29 mouse cellular contexts compared by ENCODE assay signal in the genomic region with DNA sequence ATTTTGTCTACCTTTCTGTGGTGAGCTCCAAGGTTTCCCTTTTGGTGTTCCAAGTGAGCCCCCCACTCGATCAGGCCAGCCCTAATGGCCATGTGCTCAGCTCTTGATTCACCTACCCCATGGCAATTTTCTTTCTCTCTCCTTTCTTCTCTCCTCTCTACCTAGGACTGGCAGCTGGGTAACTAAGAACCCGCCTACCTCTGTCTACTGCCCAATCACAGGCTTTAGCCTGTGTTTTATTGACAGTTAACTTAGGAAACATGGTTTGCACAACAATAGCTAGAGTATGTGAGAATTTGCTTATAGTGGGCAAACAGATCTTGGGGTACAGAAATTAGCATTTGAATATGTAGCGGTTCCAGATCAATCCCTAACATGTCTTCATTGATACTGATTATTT.
DNase-seq lines count a peak whose midpoint lies in the region; ATAC-seq lines count a peak whose summit lies in the region.
"Had no signal": no experiment of that assay in that cellular context is flagged by ENCODE, and none has a peak within 500 bp of the region (broad histone marks: within the 10 kb centered on the region; RNA-seq: fewer than 3 reads in every experiment).

No protein-coding gene starts in this region.

- no peaks in the 10 kb centered on the region for H3K9me3 ChIP-seq in forebrain, embryonic 12.5 days
- no peaks in the 10 kb centered on the region for H3K9me3 ChIP-seq in forebrain, embryonic 16.5 days (ENCODE audit: control insufficient read depth, low read length)
- H3K9me3 ChIP-seq in hindbrain, embryonic 11.5 days (ENCODE audit: control insufficient read depth, low read length) = no peaks in the 10 kb centered on the region
- no peaks in the 10 kb centered on the region for H3K9me3 ChIP-seq in hindbrain, embryonic 13.5 days
- no peaks in the 10 kb centered on the region for H3K9me3 ChIP-seq in midbrain, embryonic 13.5 days
- no peaks in the 10 kb centered on the region for H3K9me3 ChIP-seq in midbrain, embryonic 15.5 days
- H3K9me3 ChIP-seq in kidney, embryonic 14.5 days (ENCODE audit: control insufficient read depth, low read length) = no peaks in the 10 kb centered on the region
- H3K9me3 ChIP-seq: embryonic facial prominence, embryonic 10.5 days; embryonic facial prominence, embryonic 13.5 days had no signal

- no peak overlapping the region for H3K4me3 ChIP-seq in forebrain, embryonic 12.5 days (replicated peaks)
- H3K4me3 ChIP-seq in forebrain, embryonic 16.5 days (replicated peaks; ENCODE audit: low read length) = no peak overlapping the region
- no peak overlapping the region for H3K4me3 ChIP-seq in hindbrain, embryonic 11.5 days (ENCODE audit: low read depth, low read length)
- no peak overlapping the region for H3K4me3 ChIP-seq in hindbrain, embryonic 13.5 days
- H3K4me3 ChIP-seq in midbrain, embryonic 13.5 days (replicated peaks) = no peak overlapping the region
- H3K4me3 ChIP-seq in midbrain, embryonic 15.5 days = no peak overlapping the region
- H3K4me3 ChIP-seq in kidney, embryonic 14.5 days (ENCODE audit: low read length) = no peak overlapping the region
- H3K4me3 ChIP-seq: embryonic facial prominence, embryonic 10.5 days; embryonic facial prominence, embryonic 13.5 days; erythroblast, embryonic 14.5 days; gastrocnemius, adult 2 months had no signal

- no peak overlapping the region for H3K4me2 ChIP-seq in forebrain, embryonic 12.5 days
- H3K4me2 ChIP-seq in forebrain, embryonic 16.5 days (ENCODE audit: low read length) = no peak overlapping the region
- no peak overlapping the region for H3K4me2 ChIP-seq in hindbrain, embryonic 11.5 days (replicated peaks; ENCODE audit: low read depth, low read length)
- no peak overlapping the region for H3K4me2 ChIP-seq in hindbrain, embryonic 13.5 days
- no peak overlapping the region for H3K4me2 ChIP-seq in midbrain, embryonic 13.5 days (replicated peaks)
- no peak overlapping the region for H3K4me2 ChIP-seq in midbrain, embryonic 15.5 days
- H3K4me2 ChIP-seq in kidney, embryonic 14.5 days (replicated peaks; ENCODE audit: low read depth, low read length) = no peak overlapping the region
- H3K4me2 ChIP-seq: embryonic facial prominence, embryonic 13.5 days; heart, embryonic 11.5 days; hindbrain, embryonic 14.5 days had no signal

- no peaks in the 10 kb centered on the region for H3K36me3 ChIP-seq in forebrain, embryonic 12.5 days (replicated peaks)
- H3K36me3 ChIP-seq in forebrain, embryonic 16.5 days (ENCODE audit: control insufficient read depth, insufficient read depth) = no peaks in the 10 kb centered on the region
- H3K36me3 ChIP-seq in hindbrain, embryonic 11.5 days (ENCODE audit: control insufficient read depth, insufficient read depth, low read length) = no peaks in the 10 kb centered on the region
- H3K36me3 ChIP-seq in hindbrain, embryonic 13.5 days = peaks cover 5% of the 10 kb centered on the region
- peaks cover 7% of the 10 kb centered on the region; the same call in 1 of the 2 replicates for H3K36me3 ChIP-seq in midbrain, embryonic 13.5 days
- H3K36me3 ChIP-seq in midbrain, embryonic 15.5 days (replicated peaks) = no peaks in the 10 kb centered on the region
- H3K36me3 ChIP-seq in kidney, embryonic 14.5 days (ENCODE audit: control insufficient read depth, insufficient read depth, low read length) = peaks cover 4% of the 10 kb centered on the region

- H3K27ac ChIP-seq in forebrain, embryonic 12.5 days = no peak overlapping the region
- no peak overlapping the region for H3K27ac ChIP-seq in forebrain, embryonic 16.5 days (ENCODE audit: low read length)
- no peak overlapping the region for H3K27ac ChIP-seq in hindbrain, embryonic 11.5 days (ENCODE audit: low read depth, low read length)
- H3K27ac ChIP-seq in hindbrain, embryonic 13.5 days = no peak overlapping the region
- no peak overlapping the region for H3K27ac ChIP-seq in midbrain, embryonic 13.5 days
- no peak overlapping the region for H3K27ac ChIP-seq in midbrain, embryonic 15.5 days
- H3K27ac ChIP-seq in kidney, embryonic 14.5 days (ENCODE audit: low read depth, low read length) = no peak overlapping the region
- H3K27ac ChIP-seq: embryonic facial prominence, embryonic 10.5 days; embryonic facial prominence, embryonic 13.5 days; gastrocnemius, adult 2 months; hindbrain, embryonic 14.5 days; hindbrain, postnatal 0 days had no signal

- ATAC-seq in forebrain, embryonic 12.5 days (ENCODE audit: low FRiP score) = peak; percentile 39; the same call in 1 of the 2 replicates
- no peak for ATAC-seq in forebrain, embryonic 16.5 days
- ATAC-seq in hindbrain, embryonic 11.5 days (ENCODE audit: low FRiP score) = peak; percentile 56; the same call in 1 of the 2 replicates
- no peak for ATAC-seq in hindbrain, embryonic 13.5 days (ENCODE audit: low FRiP score)
- 0 out of 2 replicates have a peak, but pooled peaks have one; percentile 30 for ATAC-seq in midbrain, embryonic 13.5 days
- ATAC-seq in midbrain, embryonic 15.5 days (replicated peaks) = no peak
- ATAC-seq in kidney, embryonic 14.5 days (ENCODE audit: low FRiP score, low TSS enrichment) = no peak
- ATAC-seq: activated CD4-positive, CD25-positive, alpha-beta regulatory T cell, adult 4 months; hindbrain, postnatal 0 days; inflammation-experienced regulatory T-cells, adult 6 months; intestine, embryonic 16.5 days had no signal

- H3K27me3 ChIP-seq in forebrain, embryonic 12.5 days = no peaks in the 10 kb centered on the region
- H3K27me3 ChIP-seq in forebrain, embryonic 16.5 days (replicated peaks; ENCODE audit: control insufficient read depth, insufficient read depth, low read length) = no peaks in the 10 kb centered on the region
- H3K27me3 ChIP-seq in hindbrain, embryonic 11.5 days (ENCODE audit: control insufficient read depth, insufficient read depth, low read length) = no peaks in the 10 kb centered on the region
- H3K27me3 ChIP-seq in hindbrain, embryonic 13.5 days = no peaks in the 10 kb centered on the region
- H3K27me3 ChIP-seq in midbrain, embryonic 13.5 days = no peaks in the 10 kb centered on the region
- no peaks in the 10 kb centered on the region for H3K27me3 ChIP-seq in midbrain, embryonic 15.5 days (replicated peaks)
- no peaks in the 10 kb centered on the region for H3K27me3 ChIP-seq in kidney, embryonic 14.5 days (ENCODE audit: control insufficient read depth, insufficient read depth, low read length)
- H3K27me3 ChIP-seq: CH12.LX; embryonic facial prominence, embryonic 13.5 days had no signal

- WGBS in forebrain, embryonic 12.5 days = 76% methylated on average over 3 of the region's 3 CpGs
- WGBS in forebrain, embryonic 16.5 days = 76% methylated on average over 3 of the region's 3 CpGs
- 73% methylated on average over 3 of the region's 3 CpGs for WGBS in hindbrain, embryonic 11.5 days
- 82% methylated on average over 3 of the region's 3 CpGs for WGBS in hindbrain, embryonic 13.5 days
- WGBS in midbrain, embryonic 13.5 days = 70% methylated on average over 3 of the region's 3 CpGs
- 79% methylated on average over 3 of the region's 3 CpGs for WGBS in midbrain, embryonic 15.5 days
- WGBS in kidney, embryonic 14.5 days = 84% methylated on average over 3 of the region's 3 CpGs

- no peak overlapping the region for H3K9ac ChIP-seq in forebrain, embryonic 12.5 days
- no peak overlapping the region for H3K9ac ChIP-seq in forebrain, embryonic 16.5 days (replicated peaks; ENCODE audit: low read depth, low read length)
- H3K9ac ChIP-seq in hindbrain, embryonic 11.5 days (ENCODE audit: low read depth, low read length) = no peak overlapping the region
- no peak overlapping the region for H3K9ac ChIP-seq in hindbrain, embryonic 13.5 days
- H3K9ac ChIP-seq in midbrain, embryonic 13.5 days (replicated peaks) = no peak overlapping the region
- H3K9ac ChIP-seq in midbrain, embryonic 15.5 days = no peak overlapping the region
- no peak overlapping the region for H3K9ac ChIP-seq in kidney, embryonic 14.5 days (ENCODE audit: low read depth, low read length)
- H3K9ac ChIP-seq: embryonic facial prominence, embryonic 13.5 days; hindbrain, embryonic 14.5 days had no signal

- no peak for DNase-seq in hindbrain, embryonic 11.5 days (ENCODE audit: low spot score)
- peak; percentile 8 for DNase-seq in ES-CJ7 (ENCODE audit: low read depth, low spot score)
- DNase-seq: adrenal gland, adult 8-10 months; adrenal gland, postnatal 25 days; B cell, adult 2 months; cerebellum, adult 11-12 months; cerebellum, adult 8-10 months; cerebellum, postnatal 10 days; cerebellum, postnatal 36 days; embryo, embryonic 11 days; gastrocnemius, adult 2 months; gastrocnemius, postnatal 14 days; heart, adult 11 months had no signal

- H3K4me1 ChIP-seq in forebrain, embryonic 12.5 days = peaks cover 8% of the 10 kb centered on the region; the same call in 1 of the 2 replicates
- H3K4me1 ChIP-seq in forebrain, embryonic 16.5 days (replicated peaks; ENCODE audit: control insufficient read depth, insufficient read depth, low read length) = peaks cover 2% of the 10 kb centered on the region; the same call in 1 of the 2 replicates
- H3K4me1 ChIP-seq in hindbrain, embryonic 11.5 days (replicated peaks; ENCODE audit: control insufficient read depth, insufficient read depth, low read length) = no peaks in the 10 kb centered on the region
- H3K4me1 ChIP-seq in hindbrain, embryonic 13.5 days (replicated peaks) = no peaks in the 10 kb centered on the region
- H3K4me1 ChIP-seq in midbrain, embryonic 13.5 days (replicated peaks) = 0 out of 2 replicates have a peak, but pooled peaks cover 3% of the 10 kb centered on the region
- no peaks in the 10 kb centered on the region for H3K4me1 ChIP-seq in midbrain, embryonic 15.5 days
- H3K4me1 ChIP-seq in kidney, embryonic 14.5 days (ENCODE audit: control insufficient read depth, insufficient read depth, low read length) = no peaks in the 10 kb centered on the region

Comparison
In these comparisons a context has a peak if more than half of its experiments do, and no peak if none do; other contexts are left out.
1. ATAC-seq: peak in forebrain, embryonic 12.5 days (single experiment), hindbrain, embryonic 11.5 days (single experiment) and midbrain, embryonic 13.5 days (single experiment); none in forebrain, embryonic 16.5 days (single experiment), hindbrain, embryonic 13.5 days (single experiment), midbrain, embryonic 15.5 days (single experiment) and kidney, embryonic 14.5 days (single experiment).